Mouse (Mus musculus) 3T3-L1 (cell line): ENCODE results near the gene Efna5.
A peak's percentile ranks its signal among the peaks of the same experiment; 100 is the strongest.

Experiments
- DNase-seq: peaks from one replicate; pipeline ENCODE4 v3.0.0-alpha.2; 2015; ENCODE audit warnings: low read depth, low spot score

Efna5 gene

GRCm38 (mm10) chr17:62788783-62789182, 92.3 kb downstream of the Efna5 start:
- DNase-seq = no peak

GRCm38 (mm10) chr17:62787855-62788254, 93.3 kb downstream of the Efna5 start:
- no peak for DNase-seq

DNA sequence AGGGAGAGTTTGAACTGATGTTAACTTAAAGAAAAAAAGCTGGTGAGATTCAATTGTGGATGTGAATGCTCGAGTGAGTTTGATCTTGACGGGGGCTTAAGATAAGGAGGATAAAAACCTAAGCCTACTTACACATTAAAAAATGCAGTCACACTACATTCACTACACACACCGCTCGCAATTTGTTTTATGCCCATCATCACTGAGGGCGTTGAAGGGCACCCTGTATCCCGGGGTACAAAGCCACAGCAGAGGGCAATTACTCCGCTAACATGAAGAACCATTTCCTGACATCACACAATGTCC, 94.6 kb downstream of the Efna5 start:
- DNase-seq = no peak

DNA sequence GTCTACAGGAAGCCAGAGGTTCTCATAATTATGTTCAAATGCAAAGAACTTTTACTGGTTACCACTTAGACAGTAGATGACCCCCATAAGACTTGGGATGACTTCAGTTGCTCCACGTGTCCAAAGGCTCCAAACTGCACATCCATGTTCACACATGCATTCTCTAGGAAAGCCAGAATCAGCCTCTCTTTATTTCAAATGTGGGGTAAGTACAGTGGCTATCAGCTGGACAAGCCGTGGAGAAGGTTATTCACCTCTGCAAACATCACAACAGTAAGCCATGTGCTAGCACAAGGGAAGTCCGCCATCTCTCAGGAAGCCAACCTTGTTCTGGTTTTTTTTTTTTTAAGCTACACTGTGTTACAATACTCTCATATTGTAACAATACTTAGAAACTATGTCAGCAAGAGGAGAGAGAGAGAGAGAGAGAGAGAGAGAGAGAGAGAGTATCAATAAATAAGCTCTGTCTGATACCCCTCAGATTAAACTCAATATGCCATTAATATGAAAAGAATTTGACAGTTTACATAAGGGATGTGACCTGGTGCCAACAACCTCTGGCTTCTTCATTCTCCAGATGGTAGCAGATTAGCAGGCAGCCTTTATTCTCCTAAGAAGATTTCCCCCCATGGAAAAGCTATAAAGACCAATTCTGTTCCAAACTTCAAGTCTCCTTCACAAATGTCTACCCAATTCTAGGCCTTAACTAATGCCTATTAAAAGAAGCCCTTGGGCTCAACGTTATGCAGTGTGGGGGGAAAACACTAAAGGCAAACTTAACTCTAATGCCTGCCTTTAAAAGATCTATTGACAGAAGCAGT, 95.1 kb downstream of the Efna5 start:
- DNase-seq = no peak

GRCm38 (mm10) chr17:62784274-62785171, 96.6 kb downstream of the Efna5 start:
- DNase-seq = no peak

DNA sequence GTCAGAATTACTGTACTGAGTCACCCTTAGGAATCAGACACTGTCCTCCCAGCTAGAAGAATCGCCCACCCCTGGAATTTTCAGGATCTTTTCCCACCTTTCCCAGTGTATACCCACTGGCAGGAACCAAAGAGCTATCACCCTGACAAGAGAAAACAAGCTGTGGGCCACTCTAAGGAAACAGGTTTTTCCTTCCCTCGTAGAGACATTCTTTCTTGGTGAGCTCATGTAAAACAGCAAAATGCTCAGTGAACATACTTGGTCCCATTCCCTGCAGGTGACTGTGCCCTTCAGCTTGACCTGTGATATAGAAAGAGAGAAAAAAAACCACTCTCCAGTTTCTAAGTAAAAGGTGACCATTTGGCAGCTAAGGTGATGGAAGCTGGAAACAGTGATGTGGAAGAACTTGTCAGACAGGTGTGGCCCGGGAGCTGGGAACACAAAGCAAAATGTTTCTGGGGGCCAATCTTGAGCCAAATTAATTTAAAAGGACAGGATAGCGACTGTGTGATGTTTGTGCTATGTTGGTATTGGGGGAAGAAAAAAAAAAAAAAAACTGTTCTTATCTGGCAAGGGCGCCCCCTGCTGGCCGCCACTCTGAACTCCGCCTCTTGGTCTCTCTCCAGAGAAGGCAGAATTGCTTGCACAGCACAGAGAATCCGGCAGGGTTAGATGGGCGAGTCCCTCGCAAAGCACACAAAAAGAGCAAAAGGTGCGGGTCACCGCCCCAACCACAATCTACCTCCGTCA, 97.4 kb downstream of the Efna5 start:
- peak; percentile 71 for DNase-seq

DNA sequence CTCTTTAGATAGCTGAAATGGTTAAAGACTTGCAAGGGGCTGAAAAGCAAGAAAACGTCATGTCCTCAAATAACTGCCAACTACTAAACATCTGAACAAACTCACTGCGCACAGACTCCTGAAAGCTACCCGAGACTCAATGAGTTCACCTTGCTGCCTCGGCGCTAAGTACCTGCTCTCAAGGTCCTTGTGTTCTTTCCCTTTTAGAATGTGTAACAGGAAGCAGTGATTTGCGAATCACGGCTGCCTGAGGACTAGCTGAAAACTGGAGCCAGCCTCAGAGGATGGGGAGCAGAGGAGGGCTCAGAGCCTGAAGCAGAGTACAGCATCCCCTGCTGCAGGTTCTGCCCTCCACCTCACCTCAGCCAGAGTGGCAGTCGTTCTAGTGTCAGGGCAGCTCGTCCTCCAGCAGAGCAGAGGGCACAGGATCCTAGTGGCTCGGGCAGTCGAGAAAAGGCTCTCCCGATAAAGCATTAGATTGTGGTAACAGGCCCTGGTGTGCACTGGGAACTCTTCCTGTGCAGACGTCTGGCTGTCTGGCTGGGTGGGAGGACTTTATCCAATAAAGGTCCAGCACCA, 98.2 kb downstream of the Efna5 start:
- DNase-seq = no peak

- DNase-seq = no peak
Observed at GRCm38 (mm10) chr17:62781120-62781519, 100.0 kb downstream of the Efna5 start.

- DNase-seq = no peak
Observed at GRCm38 (mm10) chr17:62777858-62778564, 103.1 kb downstream of the Efna5 start.

DNA sequence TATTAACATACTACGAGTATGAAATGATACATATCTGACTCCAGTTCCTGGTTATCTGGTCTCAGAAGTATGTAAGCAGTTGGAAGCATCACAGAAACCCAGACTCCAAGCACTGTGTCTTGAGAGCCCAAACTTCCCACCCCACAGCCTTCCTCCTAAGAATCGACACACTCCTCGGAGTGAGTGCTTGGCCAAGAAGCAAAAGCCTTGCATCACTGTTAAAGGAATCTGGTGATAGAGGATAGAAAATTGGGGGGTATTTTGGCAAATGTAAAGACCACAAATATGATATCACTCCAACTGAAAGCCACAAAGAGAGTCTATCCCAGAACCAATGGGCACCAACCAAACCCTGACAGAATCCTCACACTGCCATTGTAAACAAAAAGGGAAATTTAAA, 104.4 kb downstream of the Efna5 start:
- DNase-seq = peak; percentile 78

- peak; percentile 82 for DNase-seq
Observed at GRCm38 (mm10) chr17:62775976-62776375, 105.1 kb downstream of the Efna5 start.

- peak; percentile 47 for DNase-seq
Observed at GRCm38 (mm10) chr17:62775401-62775800, 105.7 kb downstream of the Efna5 start.

DNA sequence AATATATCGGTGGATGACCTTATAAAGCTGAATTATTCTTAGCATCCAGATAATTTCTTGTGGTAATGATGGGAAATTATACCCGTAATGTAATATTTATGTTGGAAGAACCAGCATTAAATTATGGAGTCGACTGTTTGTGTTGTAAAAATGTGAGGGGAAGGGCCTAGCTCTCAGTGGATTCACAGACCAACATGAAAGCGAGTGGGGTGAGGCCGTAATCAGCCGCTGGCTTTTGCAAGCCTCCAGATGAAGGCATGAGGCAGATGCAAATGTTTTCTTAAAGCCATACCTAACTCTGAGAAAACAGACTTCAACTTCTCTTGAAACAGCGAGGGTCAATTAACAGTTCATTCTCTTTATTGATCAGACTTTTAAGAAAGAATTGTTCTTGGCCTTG, 106.4 kb downstream of the Efna5 start:
- DNase-seq = no peak

GRCm38 (mm10) chr17:62766705-62767104, 114.4 kb downstream of the Efna5 start:
- DNase-seq = no peak

- DNase-seq = peak; percentile 74
Observed at GRCm38 (mm10) chr17:62765165-62765564, 116.0 kb downstream of the Efna5 start.

GRCm38 (mm10) chr17:62756951-62757350, 124.2 kb downstream of the Efna5 start:
- peak; percentile 72 for DNase-seq

GRCm38 (mm10) chr17:62755635-62756034, 125.5 kb downstream of the Efna5 start:
- DNase-seq = no peak

- DNase-seq = no peak
Observed at GRCm38 (mm10) chr17:62754638-62755037, 126.5 kb downstream of the Efna5 start.

GRCm38 (mm10) chr17:62752381-62752889, 128.7 kb downstream of the Efna5 start:
- DNase-seq = no peak

DNA sequence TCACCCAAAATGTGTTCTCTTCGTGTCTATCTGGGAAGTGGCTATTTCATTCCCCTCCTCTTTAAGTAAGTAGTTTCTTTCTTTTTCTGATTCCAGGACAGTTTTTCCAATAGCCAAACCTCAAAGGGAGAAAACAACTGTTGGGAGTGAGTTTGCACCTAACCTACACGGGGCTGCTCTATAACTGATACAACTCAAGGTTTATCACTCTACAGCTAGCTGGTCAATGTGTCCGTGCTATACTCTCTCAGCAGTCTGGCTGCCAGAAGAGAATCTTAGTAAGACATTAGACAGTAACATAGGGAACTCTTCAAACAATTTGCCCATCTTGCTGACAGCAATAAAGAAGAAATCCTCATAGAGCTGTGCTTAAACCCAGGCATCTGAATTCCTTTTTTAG, 130.5 kb downstream of the Efna5 start:
- DNase-seq = no peak
